Comparison of ENCODE assay signal across 11 mouse cellular contexts in the genomic region with DNA sequence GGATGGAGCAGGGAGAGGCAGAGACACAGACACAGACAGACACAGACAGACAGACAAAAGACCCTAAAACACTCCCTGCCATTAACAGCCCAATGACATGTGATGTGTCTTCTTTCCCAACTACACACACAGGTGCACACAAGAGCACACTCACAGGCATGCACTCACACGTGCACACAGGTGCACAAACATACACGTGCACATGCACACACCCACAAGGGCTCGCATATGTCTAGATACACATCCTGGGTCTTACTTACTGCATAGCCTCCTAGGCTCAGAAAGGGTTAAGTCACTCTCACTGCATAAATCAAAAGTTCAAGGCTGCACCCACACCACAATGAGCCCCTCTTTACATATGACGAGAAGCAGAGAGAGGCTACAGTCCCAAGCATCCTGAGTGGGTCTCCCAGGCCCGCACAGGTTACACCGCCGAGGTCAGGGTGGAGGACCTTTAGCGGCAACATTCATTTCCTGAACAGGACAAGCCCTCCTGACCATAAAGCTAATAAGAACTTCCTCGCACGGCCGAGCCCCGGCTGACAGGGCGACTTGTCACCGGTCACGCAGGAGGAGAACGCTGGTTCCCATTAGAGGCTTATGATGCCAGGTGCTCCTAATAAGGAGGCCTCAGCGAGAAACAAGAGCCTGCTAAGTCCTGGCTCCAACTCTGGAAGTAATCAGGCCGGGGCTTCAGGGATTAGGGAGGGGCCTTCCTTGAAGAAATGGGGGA. TPM values are rescaled to one million over a fixed set of nuclear protein-coding genes. Genes with fewer than 3 reads are reported as not detected.
A peak's percentile ranks its signal among the peaks of the same experiment; 100 is the strongest.
DNase-seq lines count a peak whose midpoint lies in the region; ATAC-seq lines count a peak whose summit lies in the region.
"Had no signal": no experiment of that assay in that cellular context is flagged by ENCODE, and none has a peak within 500 bp of the region (broad histone marks: within the 10 kb centered on the region; RNA-seq: fewer than 3 reads in every experiment).

No protein-coding gene starts in this region.

- no peak overlapping the region for H3K9ac ChIP-seq in neural tube, embryonic 15.5 days (replicated peaks)
- no peak overlapping the region for H3K9ac ChIP-seq in limb, embryonic 11.5 days (ENCODE audit: low read length)
- H3K9ac ChIP-seq: liver, embryonic 14.5 days had no signal

- no peaks in the 10 kb centered on the region for H3K9me3 ChIP-seq in neural tube, embryonic 15.5 days (replicated peaks)
- H3K9me3 ChIP-seq in limb, embryonic 11.5 days (ENCODE audit: control insufficient read depth, low read length) = no peaks in the 10 kb centered on the region

- peaks cover 16% of the 10 kb centered on the region for H3K4me1 ChIP-seq in neural tube, embryonic 15.5 days
- peaks cover 58% of the 10 kb centered on the region for H3K4me1 ChIP-seq in limb, embryonic 11.5 days (ENCODE audit: control insufficient read depth, insufficient read depth, low read length)

- no peaks in the 10 kb centered on the region for H3K36me3 ChIP-seq in neural tube, embryonic 15.5 days
- no peaks in the 10 kb centered on the region for H3K36me3 ChIP-seq in limb, embryonic 11.5 days (ENCODE audit: control insufficient read depth, insufficient read depth, low read length)

- ATAC-seq in neural tube, embryonic 15.5 days (ENCODE audit: low FRiP score) = no peak
- ATAC-seq in limb, embryonic 11.5 days (ENCODE audit: insufficient number of reproducible peaks, low FRiP score, low TSS enrichment, low read depth) = peak; percentile 85
- ATAC-seq in erythroid progenitor cell, adult 5-6 weeks (replicated peaks; ENCODE audit: low FRiP score, poor library complexity, severe bottlenecking) = no peak
- ATAC-seq: CD4-positive, CD25-positive, alpha-beta regulatory T cell, adult 4 months had no signal

- peak; percentile 92 for DNase-seq in heart, adult 11 months
- DNase-seq in heart, postnatal 14 days = no peak
- DNase-seq in neural tube, embryonic 10.5 days (ENCODE audit: extremely low spot score, low spot score) = peak; percentile 62
- peak; percentile 91 for DNase-seq in limb, embryonic 11.5 days (ENCODE audit: low spot score)
- DNase-seq in right cerebral cortex, adult 18-20 months = no peak
- DNase-seq in ovary, postnatal 36 days (ENCODE audit: low spot score) = no peak
- DNase-seq: right cerebral cortex, postnatal 25 days had no signal

- WGBS in neural tube, embryonic 15.5 days = 31% methylated on average over 18 of the region's 18 CpGs
- 4% methylated on average over 18 of the region's 18 CpGs for WGBS in limb, embryonic 11.5 days

- intact Hi-C loops in heart, postnatal 14 days (cut with DNase I) = no loop called here

- no peak overlapping the region for H3K27ac ChIP-seq in neural tube, embryonic 15.5 days (replicated peaks)
- H3K27ac ChIP-seq in limb, embryonic 11.5 days (replicated peaks; ENCODE audit: low read depth, low read length) = peak overlapping the region; percentile 52; the same call in 1 of the 2 replicates
- H3K27ac ChIP-seq: liver, embryonic 14.5 days had no signal

- no peak overlapping the region for H3K4me2 ChIP-seq in neural tube, embryonic 15.5 days
- H3K4me2 ChIP-seq in limb, embryonic 11.5 days (ENCODE audit: low read depth, severe bottlenecking) = peak overlapping the region; percentile 31

- H3K27me3 ChIP-seq in neural tube, embryonic 15.5 days (replicated peaks) = no peaks in the 10 kb centered on the region
- no peaks in the 10 kb centered on the region for H3K27me3 ChIP-seq in limb, embryonic 11.5 days (ENCODE audit: control insufficient read depth, insufficient read depth, low read length)

- no peak overlapping the region for H3K4me3 ChIP-seq in neural tube, embryonic 15.5 days (replicated peaks)
- H3K4me3 ChIP-seq in limb, embryonic 11.5 days (ENCODE audit: low read depth, low read length) = no peak overlapping the region

RNA-seq across cellular contexts. Expression of a gene that starts 13.3 kb away (rescaled TPM):
- total RNA-seq in heart, postnatal 14 days (2021) = 100 to 1,000 TPM; 144 to 166 TPM
- 9.7 and 10.8 TPM in 2 replicates for polyA plus RNA-seq in neural tube, embryonic 15.5 days (2015; fragmentation: Nextera tagmentation; extraction: Ambion mirVana)
- polyA plus RNA-seq in limb, embryonic 11.5 days (2014; fragmentation: Nextera tagmentation; extraction: Ambion mirVana) = 5.9 and 7.5 TPM in 2 replicates
- under 0.01 TPM in 1 of 2 replicates, not detected in the other for total RNA-seq in erythroid progenitor cell, adult 5-6 weeks (2015; ENCODE audit: low replicate concordance)
- 0.13 and 0.76 TPM in 2 replicates for total RNA-seq in erythroid progenitor cell, adult 5-6 weeks (2017; ENCODE audit: low replicate concordance)
- polyA plus RNA-seq: CD4-positive, CD25-positive, alpha-beta regulatory T cell, adult 4 months had no signal

Comparison
In these comparisons a context has a peak if more than half of its experiments do, and no peak if none do; other contexts are left out.
1. DNase-seq: peak in heart, adult 11 months (single experiment), neural tube, embryonic 10.5 days (single experiment) and limb, embryonic 11.5 days (single experiment); none in heart, postnatal 14 days (0 of 2), right cerebral cortex, adult 18-20 months (single experiment) and ovary, postnatal 36 days (single experiment).
2. RNA of a gene that starts 13.3 kb away (total RNA-seq): 144 to 166 TPM in heart, postnatal 14 days; under 0.01 to 0.76 TPM in erythroid progenitor cell, adult 5-6 weeks; every median in the first group is over 10 times any median in the second.